Mouse (Mus musculus) CH12.LX (cell line): ENCODE data around the gene Inpp4b. TPM values are rescaled to one million over a fixed set of nuclear protein-coding genes. Genes with fewer than 3 reads are reported as not detected.

Experiments
- DNase-seq: peaks from one replicate; pipeline ENCODE4 v3.0.0-alpha.2; 2013; ENCODE audit errors: extremely low read depth
- H3K27ac ChIP-seq: 2 replicates; pipeline ENCODE4 v1.5.1; 2012; ENCODE audit warnings: low read depth, mild to moderate bottlenecking, control low read depth, moderate library complexity; ENCODE audit not compliant: insufficient read depth
- H3K27me3 ChIP-seq: replicated peaks from 2 replicates; pipeline ENCODE3; 2012; ENCODE audit warnings: inconsistent platforms
- H3K36me3 ChIP-seq, 2 experiments: replicated peaks in 1 of 2; 2 replicates each; pipeline versions ENCODE3 to v1.6.1; 2012; ENCODE audit warnings: inconsistent platforms in 1 of 2, low read length in 1 of 2, mild to moderate bottlenecking in 1 of 2, mixed read lengths in 1 of 2, moderate library complexity in 1 of 2; ENCODE audit not compliant: control insufficient read depth in 1 of 2, insufficient read depth in 1 of 2
- H3K4me1 ChIP-seq, 2 experiments: 2 replicates each; pipeline ENCODE4 v1.6.1; 2012; ENCODE audit warnings: inconsistent platforms in 1 of 2, moderate library complexity in 1 of 2; ENCODE audit not compliant: insufficient read depth in 2 of 2, control insufficient read depth in 1 of 2
- H3K4me2 ChIP-seq: 2 replicates; pipeline ENCODE4 v1.6.1; 2012; ENCODE audit warnings: low read depth, mild to moderate bottlenecking, control low read depth; ENCODE audit not compliant: poor library complexity, insufficient read depth, severe bottlenecking
- H3K4me3 ChIP-seq, 3 experiments: fragments of 150-350 bp in 1 of 3; sonication (generic) in 1 of 3; replicated peaks in 1 of 3; 2 replicates each; pipeline versions ENCODE3 to v1.5.1; 2011 to 2012; ENCODE audit warnings: low read depth in 2 of 3, low read length in 2 of 3, mild to moderate bottlenecking in 2 of 3, moderate library complexity in 2 of 3, control low read depth in 1 of 3, improper control_type of control experiment in 1 of 3, inconsistent platforms in 1 of 3, mixed read lengths in 1 of 3; ENCODE audit not compliant: poor library complexity in 1 of 3
- H3K79me2 ChIP-seq: replicated peaks from 2 replicates; pipeline ENCODE4 v1.6.1; 2012; ENCODE audit warnings: mild to moderate bottlenecking, moderate library complexity; ENCODE audit not compliant: control insufficient read depth, poor library complexity, insufficient read depth, severe bottlenecking; ENCODE audit errors: extremely low read depth
- H3K9ac ChIP-seq: 2 replicates; pipeline ENCODE4 v1.6.1; 2012; ENCODE audit warnings: low read depth, mild to moderate bottlenecking, control low read depth, moderate library complexity; ENCODE audit not compliant: insufficient read depth
- H3K9me3 ChIP-seq: replicated peaks from 2 replicates; pipeline ENCODE3; 2012; ENCODE audit warnings: low read length, inconsistent platforms, mixed read lengths
- CHD1 ChIP-seq: IDR thresholded peaks from 2 replicates; pipeline ENCODE4 v1.6.1; 2012; ENCODE audit warnings: low read depth, low read length, improper control_type of control experiment, inconsistent platforms
- E2F4 ChIP-seq: IDR thresholded peaks from 2 replicates; pipeline ENCODE4 v1.6.1; 2011; ENCODE audit warnings: low read depth, low read length, improper control_type of control experiment; ENCODE audit not compliant: insufficient replicate concordance
- ELF1 ChIP-seq: IDR thresholded peaks from 2 replicates; pipeline ENCODE4 v1.6.1; 2014; ENCODE audit warnings: low read depth, mild to moderate bottlenecking, inconsistent platforms, low read length, improper control_type of control experiment
- GABPA ChIP-seq: IDR thresholded peaks from 2 replicates; pipeline ENCODE4 v1.6.1; 2012; ENCODE audit warnings: low read depth, low read length, improper control_type of control experiment, inconsistent platforms; ENCODE audit not compliant: insufficient replicate concordance
- HCFC1 ChIP-seq: IDR thresholded peaks from 2 replicates; pipeline ENCODE4 v1.6.1; 2012; ENCODE audit warnings: low read depth, mild to moderate bottlenecking, inconsistent platforms, low read length, improper control_type of control experiment
- JUND ChIP-seq: conservative IDR thresholded peaks from 2 replicates; pipeline ENCODE4 v1.6.1; 2011; ENCODE audit warnings: low read depth, low read length, improper control_type of control experiment
- MAZ ChIP-seq: IDR thresholded peaks from 2 replicates; pipeline ENCODE4 v1.6.1; 2012; ENCODE audit warnings: low read depth, mild to moderate bottlenecking, inconsistent platforms, low read length, improper control_type of control experiment, moderate library complexity
- MEF2A ChIP-seq: IDR thresholded peaks from 2 replicates; pipeline ENCODE4 v1.6.1; 2014; ENCODE audit warnings: low read depth, mild to moderate bottlenecking, inconsistent platforms, low read length, improper control_type of control experiment, borderline replicate concordance
- PAX5 ChIP-seq: IDR thresholded peaks from 2 replicates; pipeline ENCODE4 v1.6.1; 2012; ENCODE audit warnings: low read length, inconsistent platforms, mixed read lengths
- POLR2A ChIP-seq: IDR thresholded peaks from 2 replicates; pipeline ENCODE4 v1.6.1; 2011; ENCODE audit warnings: low read depth, mild to moderate bottlenecking, improper control_type of control experiment, low read length
- RAD21 ChIP-seq: IDR thresholded peaks from 2 replicates; pipeline ENCODE4 v1.6.1; 2011; ENCODE audit warnings: low read depth, mild to moderate bottlenecking, low read length, improper control_type of control experiment, moderate library complexity
- SMC3 ChIP-seq: IDR thresholded peaks from 2 replicates; pipeline ENCODE4 v1.6.1; 2011; ENCODE audit warnings: low read depth, low read length, improper control_type of control experiment
- USF1 ChIP-seq: IDR thresholded peaks from 2 replicates; pipeline ENCODE4 v1.6.1; 2014; ENCODE audit warnings: low read depth, mild to moderate bottlenecking, inconsistent platforms, low read length, improper control_type of control experiment
- USF2 ChIP-seq: conservative IDR thresholded peaks from 2 replicates; pipeline ENCODE4 v1.6.1; 2011; ENCODE audit warnings: low read depth, low read length, improper control_type of control experiment
- ZC3H11A ChIP-seq: IDR thresholded peaks from 2 replicates; pipeline ENCODE4 v1.6.1; 2012; ENCODE audit warnings: low read depth, mild to moderate bottlenecking, inconsistent platforms, low read length, improper control_type of control experiment
- ZKSCAN1 ChIP-seq: IDR thresholded peaks from 2 replicates; pipeline ENCODE4 v1.6.1; 2012; ENCODE audit warnings: low read depth, inconsistent platforms, low read length, improper control_type of control experiment, borderline replicate concordance
- ZMIZ1 ChIP-seq: IDR thresholded peaks from 2 replicates; pipeline ENCODE4 v1.6.1; 2012; ENCODE audit warnings: low read depth, mild to moderate bottlenecking, inconsistent platforms, low read length, improper control_type of control experiment
- dilution Hi-C: fragments of 300-500 bp; cut with MboI; formaldehyde crosslinking; loops from 2 replicates; pipeline ENCODE4 v1.14.3; 2020; ENCODE audit warnings: low sequenced_read_pairs; ENCODE audit not compliant: extremely low pct_unique_long_range_greater_than_20kb, extremely low pct_ligation_motif_present
- in situ Hi-C: fragments of 300-500 bp; cut with MboI; formaldehyde crosslinking; loops from 3 replicates; pipeline ENCODE4 v1.14.3; 2019; ENCODE audit warnings: low sequenced_read_pairs, low pct_ligation_motif_present, low pct_unique_long_range_greater_than_20kb, mixed read lengths
- polyA plus RNA-seq: library from polyadenylated mRNA; unstranded; fragments of >175 nt; gene quantifications from 2 replicates; pipeline ENCODE4 v1.2.1, GENCODE M21; 2012; ENCODE audit warnings: low read depth; ENCODE audit not compliant: insufficient read length
- total RNA-seq, 2 experiments: library from RNA; depleted of rRNA; stranded (reverse); fragments of 300-350 nt in 1 of 2; fragments of >200 nt in 1 of 2; gene quantifications; 2 replicates each; pipeline ENCODE4 v1.2.3; 2012 to 2014

Inpp4b gene
- total and polyA plus RNA-seq, 3 experiments: 3.0 to 4.9 (median 3.4) TPM

GRCm38 (mm10) chr8:81608082-81608481 lies 265.7 kb downstream of the Inpp4b start:
- in situ Hi-C loops: loop anchor here (25.0 kb wide), 1 partner anchor 246 kb away; no protein-coding TSS in a partner anchor

GRCm38 (mm10) chr8:81609064-81609463 lies 266.7 kb downstream of the Inpp4b start:
- Histone ChIP-seq H3K27ac (no peak overlapping the region), H3K36me3 (no peaks in the 10 kb centered on the region), H3K4me1 (peaks cover 0 to 17% of the 10 kb centered on the region in 2 experiments; a peak in 2 of 4 replicates), H3K9ac (no peak overlapping the region), H3K4me3 (no peak overlapping the region), H3K9me3 (no peaks in the 10 kb centered on the region), H3K79me2 (no peaks in the 10 kb centered on the region), H3K4me2 (no peak overlapping the region), H3K27me3 (no peaks in the 10 kb centered on the region)
- in situ Hi-C loops (loop anchor here (25.0 kb wide), 1 partner anchor 247 kb away; no protein-coding TSS in a partner anchor), dilution Hi-C loops (no loop called here)
- TF ChIP-seq PAX5 (no peak), HCFC1 (no peak), JUND (no peak), ZC3H11A (no peak)
- DNase-seq: no peak

More at GRCm38 (mm10) chr8:81608082-81608481, 265.7 kb downstream of the Inpp4b start:
- H3K4me3 ChIP-seq: no peak overlapping the region
- peaks cover 0 to 10% of the 10 kb centered on the region in 2 experiments; a peak in 2 of 4 replicates for H3K4me1 ChIP-seq
- H3K9ac ChIP-seq: no peak overlapping the region
- no peak overlapping the region for H3K27ac ChIP-seq
- no peaks in the 10 kb centered on the region for H3K27me3 ChIP-seq
- H3K9me3 ChIP-seq: no peaks in the 10 kb centered on the region
- no peak overlapping the region for H3K4me2 ChIP-seq
- no peak for DNase-seq
- H3K79me2 ChIP-seq: no peaks in the 10 kb centered on the region
- dilution Hi-C loops: no loop called here
- TF ChIP-seq USF2: no peak
- TF ChIP-seq CHD1: no peak
- no peak for TF ChIP-seq MAZ
- TF ChIP-seq USF1: no peak
- no peak for TF ChIP-seq POLR2A
- no peak for TF ChIP-seq ZKSCAN1
- TF ChIP-seq ZMIZ1: no peak
- no peak for TF ChIP-seq MEF2A
- no peak for TF ChIP-seq ELF1
- TF ChIP-seq JUND: no peak
- no peak for TF ChIP-seq SMC3
- TF ChIP-seq PAX5: no peak
- no peak for TF ChIP-seq RAD21
- no peak for TF ChIP-seq GABPA
- TF ChIP-seq HCFC1: no peak
- no peak for TF ChIP-seq E2F4
- no peaks in the 10 kb centered on the region for H3K36me3 ChIP-seq
